Mouse (Mus musculus): ENCODE measurements around the gene Car10. TPM values are rescaled to one million over a fixed set of nuclear protein-coding genes. Genes with fewer than 3 reads are reported as not detected.
A peak's percentile ranks its signal among the peaks of the same experiment; 100 is the strongest.

Gene Car10
- polyA plus RNA-seq, 1 experiment from 2014 or later = 47.7 TPM

GRCm38 (mm10) chr11:93434997-93435915 lies 337.4 kb downstream of the Car10 start:
- no peaks in the 10 kb centered on the region for H3K9me3 ChIP-seq
- ATAC-seq (replicated peaks) = no peak
- no peak overlapping the region for H3K27ac ChIP-seq
- no peak overlapping the region for H3K4me3 ChIP-seq
- WGBS = 53% methylated on average over 4 of the region's 4 CpGs
- no peaks in the 10 kb centered on the region for H3K36me3 ChIP-seq (replicated peaks)
- H3K4me1 ChIP-seq = no peaks in the 10 kb centered on the region
- H3K9ac ChIP-seq = no peak overlapping the region
- H3K4me2 ChIP-seq = no peak overlapping the region
- no peaks in the 10 kb centered on the region for H3K27me3 ChIP-seq (replicated peaks)

DNA sequence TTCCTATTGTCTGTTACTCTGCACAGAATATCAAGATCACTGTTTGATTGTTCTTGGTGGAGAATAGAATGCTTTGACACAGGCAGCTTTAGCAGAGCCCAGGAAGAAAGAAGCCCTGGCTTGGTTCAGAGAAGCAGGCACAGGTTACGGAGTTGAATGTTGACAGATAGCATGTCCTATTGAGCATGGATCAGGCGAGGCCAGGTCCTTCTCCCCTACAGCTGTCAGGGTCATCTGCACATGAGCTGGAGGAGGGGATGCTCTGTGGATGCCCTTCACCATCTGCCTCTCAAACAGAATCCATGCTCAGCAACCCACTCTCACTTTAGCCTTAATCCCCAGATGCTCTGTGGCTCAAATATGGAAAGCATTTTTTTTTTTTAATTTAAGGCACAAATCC lies 339.1 kb downstream of the Car10 start:
- H3K27me3 ChIP-seq (replicated peaks) = no peaks in the 10 kb centered on the region
- H3K27ac ChIP-seq = no peak overlapping the region
- ATAC-seq (replicated peaks) = no peak
- H3K4me1 ChIP-seq = no peaks in the 10 kb centered on the region
- H3K36me3 ChIP-seq (replicated peaks) = no peaks in the 10 kb centered on the region
- H3K9ac ChIP-seq = no peak overlapping the region
- H3K4me2 ChIP-seq = no peak overlapping the region
- 63% methylated on average over 2 of the region's 2 CpGs for whole genome bisulfite sequencing
- no peak overlapping the region for H3K4me3 ChIP-seq
- H3K9me3 ChIP-seq = no peaks in the 10 kb centered on the region

DNA sequence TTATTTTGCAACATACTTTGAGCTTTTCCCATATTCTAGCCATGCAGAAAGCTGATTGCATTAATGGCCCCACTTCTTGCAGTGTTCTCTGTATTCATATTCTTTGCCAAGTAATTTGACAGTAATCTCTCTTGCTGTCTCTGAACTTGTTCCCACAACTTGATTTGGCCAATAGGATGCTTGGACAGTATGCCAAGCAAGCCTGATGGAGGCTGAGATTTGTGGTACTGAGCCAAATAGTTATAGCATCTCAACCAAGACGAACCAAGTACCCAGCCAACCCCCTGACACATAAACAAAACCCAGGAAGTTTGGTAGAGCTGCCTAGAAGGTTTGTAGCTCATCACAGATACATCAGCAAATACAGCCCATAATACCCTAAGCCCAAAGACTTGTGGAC lies 342.6 kb downstream of the Car10 start:
- Histone ChIP-seq H3K27ac (no peak overlapping the region), H3K9ac (no peak overlapping the region), H3K4me3 (no peak overlapping the region), H3K36me3 (replicated peaks) (no peaks in the 10 kb centered on the region), H3K4me1 (no peaks in the 10 kb centered on the region), H3K27me3 (replicated peaks) (no peaks in the 10 kb centered on the region), H3K9me3 (no peaks in the 10 kb centered on the region), H3K4me2 (no peak overlapping the region)
- WGBS = 80% methylated on average over 1 of the region's 1 CpGs
- ATAC-seq (replicated peaks) = no peak

DNA sequence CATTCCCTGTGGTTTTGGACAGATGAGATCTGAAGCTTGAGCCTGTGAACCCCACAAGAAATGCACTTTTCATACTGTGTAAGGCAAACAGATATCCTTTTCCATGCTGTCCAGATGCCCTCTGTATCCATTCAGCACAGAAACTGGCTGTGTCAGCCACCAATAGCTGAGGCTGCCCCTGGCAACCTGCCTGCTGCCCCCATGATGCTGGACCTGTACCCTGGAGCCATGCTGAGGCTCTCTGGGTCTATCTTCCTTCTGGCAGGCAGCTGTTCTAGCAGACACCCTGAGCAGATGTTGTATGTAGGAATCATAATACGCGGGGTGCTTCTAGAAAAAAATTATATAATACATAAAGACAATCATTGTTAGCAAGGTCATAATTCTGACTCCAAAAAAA lies 345.9 kb downstream of the Car10 start:
- no peak overlapping the region for H3K4me2 ChIP-seq
- no peaks in the 10 kb centered on the region for H3K9me3 ChIP-seq
- no peak for ATAC-seq (replicated peaks)
- H3K4me1 ChIP-seq = no peaks in the 10 kb centered on the region
- H3K27ac ChIP-seq = no peak overlapping the region
- H3K9ac ChIP-seq = no peak overlapping the region
- H3K27me3 ChIP-seq (replicated peaks) = no peaks in the 10 kb centered on the region
- no peak overlapping the region for H3K4me3 ChIP-seq
- no peaks in the 10 kb centered on the region for H3K36me3 ChIP-seq (replicated peaks)
- 95% methylated on average over 2 of the region's 2 CpGs for WGBS

DNA sequence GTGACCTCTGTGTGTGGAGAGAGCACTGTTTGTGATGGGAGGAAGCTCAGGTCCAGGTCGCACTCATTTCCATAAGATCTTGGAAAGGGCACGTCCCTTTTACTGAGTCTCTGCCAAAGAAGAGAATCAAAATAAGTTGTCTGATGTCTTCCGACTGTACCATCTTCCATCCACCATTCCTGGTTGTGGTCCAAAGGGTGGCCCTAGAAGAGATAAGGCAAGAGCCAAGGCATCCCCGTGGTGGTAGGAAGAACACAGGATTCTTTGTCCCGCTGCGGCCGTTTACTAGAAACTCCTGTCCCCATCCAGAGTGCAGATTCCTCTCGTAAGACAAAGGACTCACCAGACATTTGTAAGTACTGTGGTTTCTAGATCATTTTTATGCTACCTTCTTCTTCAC lies 346.9 kb downstream of the Car10 start:
- 90% methylated on average over 8 of the region's 8 CpGs for WGBS

DNA sequence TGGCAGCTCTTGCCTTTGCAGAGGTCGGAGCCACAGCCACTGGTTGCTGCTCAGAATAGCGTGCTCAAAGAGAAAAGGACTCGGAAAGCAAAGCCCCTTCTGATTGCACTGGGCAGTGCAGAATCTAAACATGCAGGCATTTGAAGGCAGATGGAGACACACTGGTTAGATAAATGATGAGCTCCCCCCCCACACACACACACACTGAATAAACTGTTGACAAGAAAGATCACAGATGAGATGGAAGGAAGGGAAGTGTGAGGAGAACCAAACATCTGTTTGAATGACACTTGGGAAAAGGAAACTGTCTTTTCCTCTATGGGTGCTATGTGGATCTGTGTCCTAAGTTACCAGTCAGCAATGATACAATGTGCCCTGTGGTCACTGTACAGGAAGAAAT lies 349.7 kb downstream of the Car10 start:
- H3K27ac ChIP-seq = no peak overlapping the region
- no peak for ATAC-seq (replicated peaks)
- no peak overlapping the region for H3K4me3 ChIP-seq
- H3K9ac ChIP-seq = no peak overlapping the region
- no peaks in the 10 kb centered on the region for H3K27me3 ChIP-seq (replicated peaks)
- H3K4me2 ChIP-seq = no peak overlapping the region
- no peaks in the 10 kb centered on the region for H3K36me3 ChIP-seq (replicated peaks)
- H3K9me3 ChIP-seq = no peaks in the 10 kb centered on the region
- H3K4me1 ChIP-seq = no peaks in the 10 kb centered on the region
- WGBS = 63% methylated on average over 3 of the region's 3 CpGs

More for the DNA sequence above, 346.9 kb downstream of the Car10 start:
- H3K36me3 ChIP-seq (replicated peaks) = no peaks in the 10 kb centered on the region
- H3K4me2 ChIP-seq = no peak overlapping the region
- no peaks in the 10 kb centered on the region for H3K4me1 ChIP-seq
- H3K9ac ChIP-seq = no peak overlapping the region
- H3K4me3 ChIP-seq = no peak overlapping the region
- H3K27ac ChIP-seq = no peak overlapping the region
- no peak for ATAC-seq (replicated peaks)
- no peaks in the 10 kb centered on the region for H3K9me3 ChIP-seq
- H3K27me3 ChIP-seq (replicated peaks) = no peaks in the 10 kb centered on the region

DNA sequence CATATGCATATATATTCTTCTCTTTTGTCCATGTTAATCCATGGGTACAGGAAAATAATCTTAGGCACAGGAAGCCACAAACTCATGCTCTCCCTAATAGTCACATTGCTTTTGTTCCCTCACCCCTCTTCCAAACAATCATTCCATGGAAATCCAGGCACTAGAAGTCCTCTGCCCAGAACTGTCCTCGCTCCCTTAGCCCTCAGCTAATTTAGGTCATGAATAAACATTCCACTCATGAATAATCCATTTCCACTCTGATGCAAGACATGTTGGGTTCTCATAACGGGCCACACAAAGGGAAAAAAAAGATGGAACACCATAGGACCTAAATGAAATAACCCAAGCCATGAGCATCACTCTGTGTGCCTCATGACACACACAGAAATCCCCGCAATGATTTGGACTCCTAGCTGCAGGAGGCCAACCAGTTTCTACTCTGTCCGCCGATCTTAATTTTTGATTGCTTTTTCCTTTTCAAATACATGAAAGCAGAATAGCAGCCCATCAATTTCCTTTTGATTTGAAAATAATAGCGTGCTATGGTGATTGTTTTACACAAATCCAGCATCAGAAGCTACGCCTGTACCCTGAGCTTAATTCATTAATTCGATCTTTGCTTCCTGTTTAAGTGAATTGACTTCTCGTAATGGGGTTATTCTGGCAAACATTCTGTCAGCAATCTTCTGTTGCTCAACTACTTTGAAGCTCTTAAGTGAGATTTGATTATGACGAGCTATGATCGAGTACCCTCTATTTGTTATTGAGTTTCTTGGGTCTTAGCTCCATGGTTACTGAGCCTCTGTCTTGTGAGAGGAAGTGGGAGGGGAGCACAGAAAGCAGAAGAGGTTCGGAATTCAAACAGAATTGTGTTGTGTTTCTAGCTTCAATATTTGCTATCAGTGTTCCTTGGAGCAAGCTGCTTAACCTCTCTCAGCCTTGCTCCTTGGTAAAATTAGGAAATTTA lies 350.7 kb downstream of the Car10 start:
- 61% methylated on average over 12 of the region's 12 CpGs for WGBS
- Histone ChIP-seq H3K4me1 (no peaks in the 10 kb centered on the region), H3K36me3 (replicated peaks) (no peaks in the 10 kb centered on the region), H3K4me3 (no peak overlapping the region), H3K9ac (no peak overlapping the region), H3K27ac (no peak overlapping the region), H3K4me2 (no peak overlapping the region), H3K9me3 (no peaks in the 10 kb centered on the region), H3K27me3 (replicated peaks) (no peaks in the 10 kb centered on the region)
- no peak for ATAC-seq (replicated peaks)

GRCm38 (mm10) chr11:93450535-93450934 lies 352.7 kb downstream of the Car10 start:
- no peak for ATAC-seq (replicated peaks)

DNA sequence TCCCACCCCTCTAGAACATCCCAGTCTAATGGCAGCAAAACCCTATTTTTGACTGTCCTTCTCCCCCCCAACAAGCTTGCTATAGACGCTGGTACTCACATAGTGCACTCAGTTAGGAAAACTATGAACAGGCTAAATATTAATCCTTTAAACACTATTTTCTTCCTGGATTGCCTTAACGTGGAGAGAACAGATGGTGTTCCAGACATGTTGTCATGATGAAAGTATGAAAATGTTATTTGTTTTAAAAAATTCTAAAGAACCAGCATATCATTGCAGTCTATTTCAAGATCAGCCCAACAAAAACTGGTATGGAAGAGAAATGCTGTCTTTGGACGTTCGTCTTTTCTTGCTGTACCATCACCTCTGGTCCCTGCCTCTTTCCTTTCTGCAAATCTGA lies 368.4 kb downstream of the Car10 start:
- Histone ChIP-seq H3K4me2 (no peak overlapping the region), H3K9me3 (no peaks in the 10 kb centered on the region), H3K27ac (no peak overlapping the region), H3K9ac (no peak overlapping the region), H3K36me3 (replicated peaks) (no peaks in the 10 kb centered on the region), H3K27me3 (replicated peaks) (no peaks in the 10 kb centered on the region), H3K4me1 (peaks cover 7% of the 10 kb centered on the region; the same call in 1 of the 2 replicates), H3K4me3 (no peak overlapping the region)
- 83% methylated on average over 4 of the region's 4 CpGs for WGBS
- no peak for ATAC-seq (replicated peaks)

More at GRCm38 (mm10) chr11:93450535-93450934, 352.7 kb downstream of the Car10 start:
- no peaks in the 10 kb centered on the region for H3K36me3 ChIP-seq (replicated peaks)
- WGBS = 83% methylated on average over 7 of the region's 7 CpGs
- no peak overlapping the region for H3K4me2 ChIP-seq
- no peaks in the 10 kb centered on the region for H3K4me1 ChIP-seq
- no peak overlapping the region for H3K27ac ChIP-seq
- H3K4me3 ChIP-seq = no peak overlapping the region
- H3K9me3 ChIP-seq = no peaks in the 10 kb centered on the region
- no peaks in the 10 kb centered on the region for H3K27me3 ChIP-seq (replicated peaks)
- no peak overlapping the region for H3K9ac ChIP-seq

DNA sequence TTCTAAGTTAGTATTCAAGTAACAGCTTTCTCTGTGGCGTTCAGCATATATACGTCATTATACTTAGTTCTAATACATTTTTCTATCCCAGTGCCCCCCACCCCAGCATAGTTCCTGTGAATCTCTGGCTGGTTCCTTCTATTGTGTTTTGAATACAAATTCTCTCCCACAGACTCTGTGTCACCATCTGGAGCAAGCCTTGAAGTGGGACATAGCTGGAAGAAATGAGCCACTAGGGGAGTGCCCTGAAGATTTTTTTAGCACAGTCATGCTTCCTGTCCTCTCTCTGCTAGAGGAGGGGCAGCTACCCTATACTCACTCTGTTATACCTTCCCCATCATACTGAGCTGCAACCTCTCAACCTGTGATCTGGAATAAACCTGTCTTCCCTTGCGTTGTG lies 369.9 kb downstream of the Car10 start:
- 83% methylated on average over 3 of the region's 3 CpGs for WGBS
- H3K4me1 ChIP-seq = peaks cover 13% of the 10 kb centered on the region; the same call in 1 of the 2 replicates
- no peaks in the 10 kb centered on the region for H3K36me3 ChIP-seq (replicated peaks)
- no peak overlapping the region for H3K4me2 ChIP-seq
- no peak for ATAC-seq (replicated peaks)
- no peak overlapping the region for H3K4me3 ChIP-seq
- H3K27ac ChIP-seq = no peak overlapping the region
- no peaks in the 10 kb centered on the region for H3K9me3 ChIP-seq
- H3K27me3 ChIP-seq (replicated peaks) = no peaks in the 10 kb centered on the region
- no peak overlapping the region for H3K9ac ChIP-seq

DNA sequence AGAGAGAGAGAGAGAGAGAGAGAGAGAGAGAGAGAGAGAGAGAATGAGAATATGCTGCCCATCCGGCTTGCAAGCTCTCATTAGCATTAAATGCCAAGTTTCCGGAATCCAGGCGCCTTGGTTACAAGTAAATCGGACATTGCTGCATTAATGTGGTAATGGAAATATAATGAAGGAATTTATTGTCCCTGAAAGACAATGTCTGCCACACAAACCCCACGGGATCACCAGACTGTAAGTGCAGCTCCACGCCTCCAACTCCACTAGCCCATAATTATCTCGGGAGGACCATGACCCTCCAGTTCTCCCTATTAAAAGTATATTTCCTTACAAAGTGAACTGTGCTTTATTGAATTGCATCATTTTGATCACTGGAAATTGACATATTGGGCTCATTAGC lies 372.9 kb downstream of the Car10 start:
- Histone ChIP-seq H3K4me2 (no peak overlapping the region), H3K4me1 (peaks cover 13% of the 10 kb centered on the region; the same call in 1 of the 2 replicates), H3K9ac (no peak overlapping the region), H3K4me3 (no peak overlapping the region), H3K27me3 (replicated peaks) (no peaks in the 10 kb centered on the region), H3K9me3 (no peaks in the 10 kb centered on the region), H3K27ac (no peak overlapping the region), H3K36me3 (replicated peaks) (no peaks in the 10 kb centered on the region)
- ATAC-seq (replicated peaks) = no peak
- 37% methylated on average over 7 of the region's 7 CpGs for WGBS

- Histone ChIP-seq H3K36me3 (replicated peaks) (no peaks in the 10 kb centered on the region), H3K4me2 (peak overlapping the region; percentile 6), H3K27me3 (replicated peaks) (no peaks in the 10 kb centered on the region), H3K4me3 (no peak overlapping the region), H3K9ac (no peak overlapping the region), H3K9me3 (no peaks in the 10 kb centered on the region), H3K4me1 (peaks cover 13% of the 10 kb centered on the region; the same call in 1 of the 2 replicates), H3K27ac (peak overlapping the region; percentile 11; the same call in 1 of the 2 replicates)
- ATAC-seq (replicated peaks) = peak; percentile 80; the same call in 1 of the 2 replicates
- 20% methylated on average over 10 of the region's 10 CpGs for WGBS
Observed at GRCm38 (mm10) chr11:93471573-93472179, 373.8 kb downstream of the Car10 start.

Data from midbrain, embryonic 15.5 days (tissue).